Mouse (Mus musculus) ovary, postnatal 36 days (tissue): Measurements from ENCODE around the gene Osbpl6.

Source experiments
- DNase-seq: peaks from one replicate; pipeline ENCODE4 v3.0.0; 2022; ENCODE audit warnings: low spot score, mixed read lengths

Osbpl6 gene

GRCm38 (mm10) chr2:76647883-76648570 is 241.7 kb downstream of the Osbpl6 start, which contains the start of the genes Prkra and Pjvk:
Gene Prkra, minus strand, starts transcription at chr2:76648015.
Gene Pjvk, plus strand, starts transcription at chr2:76648476.
- peak; percentile 98 for DNase-seq

GRCm38 (mm10) chr2:76648666-76649141 is 242.4 kb downstream of the Osbpl6 start:
- no peak for DNase-seq
